Mouse (Mus musculus): ENCODE measurements around the gene Clcn2.

GRCm38 (mm10) chr16:20756052-20756451, 38.5 kb upstream of the Clcn2 start:
- TF ChIP-seq CTCF (IDR thresholded peaks at IDR 0.05; ENCODE audit: low read depth) (no peak), EP300 (IDR thresholded peaks at IDR 0.05; ENCODE audit: low read depth) (no peak)
